Mouse (Mus musculus): ENCODE measurements around the gene Lamb1.

- no peak for TF ChIP-seq CTCF (conservative IDR thresholded peaks at IDR 0.05; ENCODE audit: low read length)
- no peak for TF ChIP-seq NANOG (IDR thresholded peaks at IDR 0.05; ENCODE audit: borderline replicate concordance, low read length)
- no peak for TF ChIP-seq POU5F1 (IDR thresholded peaks at IDR 0.05; ENCODE audit: borderline replicate concordance, low read length)
Measured at GRCm38 (mm10) chr12:31270361-31270760, 5.3 kb downstream of the Lamb1 start.

All from E14TG2a.4 (cell line).